Mouse (Mus musculus) adrenal gland, adult 2 months (tissue): Measurements from ENCODE around the gene Ube2k. TPM values are rescaled to one million over a fixed set of nuclear protein-coding genes. Genes with fewer than 3 reads are reported as not detected.
"Not testable (repeated sequence)": the region's sequence is repeated elsewhere in the genome, so short reads cannot be mapped to it uniquely, and the experiment has no call there.

Experiments used
- DNase-seq: peaks from one replicate; pipeline ENCODE4 v3.0.0; 2021
- long read RNA-seq: library from polyadenylated mRNA; stranded (forward); transcript quantifications from one replicate; pipeline ENCODE4 v2.0.0, GENCODE M21; 2021
- polyA plus RNA-seq: library from polyadenylated mRNA; depleted of rRNA; stranded (reverse); fragments of >200 nt; gene quantifications from 2 replicates; pipeline ENCODE4 v1.2.3, GENCODE M21; 2012; rRNA removed
- total RNA-seq, 2 experiments: library from RNA; stranded (reverse); gene quantifications; 2 replicates each; pipeline ENCODE4 v1.2.3; 2021

The Ube2k gene
- total RNA-seq (100 to 1,000 TPM in 1 of 2 experiments, 10 to 100 TPM in 1; 89.5 to 103 TPM), polyA plus RNA-seq (3.5 and 5.7 TPM in 2 replicates)
- long read RNA-seq, full-length matches to known transcripts, result 48 of 52 reads
- long read RNA-seq, partial matches to known transcripts, result 3 of 52 reads
- long read RNA-seq, other reads (novel, unspliced or antisense), result 1 of 52 reads

DNA sequence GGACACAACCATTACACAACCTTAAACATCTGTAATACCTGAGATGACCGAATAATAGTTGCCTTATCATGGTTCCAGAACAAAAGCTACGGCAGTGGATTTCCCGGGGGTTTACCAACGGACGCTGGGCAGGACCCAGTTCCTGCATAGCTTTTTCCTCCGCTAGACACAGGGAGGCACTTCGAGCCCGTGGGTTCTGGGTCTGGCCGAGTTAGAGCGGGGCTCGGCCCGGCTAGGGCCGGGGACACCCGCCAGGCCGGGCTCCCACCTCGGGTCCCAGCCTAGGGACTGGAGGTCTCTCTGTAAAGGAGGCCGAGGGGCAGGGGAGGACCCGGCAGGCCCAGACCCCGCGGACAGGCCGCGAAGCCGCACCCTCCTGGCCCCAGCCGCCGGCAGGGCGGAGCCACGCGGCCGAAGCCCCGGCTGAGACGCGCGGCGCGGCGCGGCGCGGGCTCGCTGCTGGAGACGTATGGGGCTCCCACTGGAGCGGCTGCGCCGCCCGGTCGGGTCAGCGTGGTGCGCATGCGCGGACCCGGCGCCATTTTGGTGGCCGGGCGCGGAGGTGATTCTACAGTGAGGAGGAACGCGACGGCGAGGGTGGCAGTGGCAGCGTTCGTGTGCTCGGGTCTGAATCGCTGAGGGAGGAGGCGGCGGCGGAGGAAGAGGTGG is at the start of gene Ube2k, which contains the start of gene Smim14:
Gene Ube2k (plus strand): TSS at position 483 of the 669 bp plus-strand sequence.
Gene Smim14 (minus strand): TSS at position 434 of the 669 bp plus-strand sequence.
- peak; percentile 97 for DNase-seq

GRCm38 (mm10) chr5:65487381-65487780 is 49.7 kb upstream of the Ube2k start:
- DNase-seq, result no peak

DNA sequence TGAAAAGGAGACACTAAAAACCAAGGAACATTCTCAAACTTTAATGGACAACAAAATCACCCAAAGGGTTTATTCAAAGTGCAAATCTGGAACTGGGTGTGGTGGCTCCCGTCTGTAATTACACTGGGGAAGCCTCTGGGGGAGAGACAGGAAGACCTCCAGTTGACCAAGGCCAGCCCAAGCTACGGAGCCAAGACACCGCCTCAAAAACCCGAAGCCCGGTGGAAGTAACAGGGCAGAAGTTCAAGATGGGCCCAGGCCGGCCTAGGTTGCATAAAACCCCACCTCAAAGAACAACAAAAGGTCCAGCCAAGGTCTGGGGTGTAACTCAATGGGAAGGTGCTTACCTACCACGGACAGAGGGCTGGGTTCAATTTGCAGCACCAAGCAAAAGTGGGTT is 48.3 kb upstream of the Ube2k start:
- DNase-seq, result no peak

DNA sequence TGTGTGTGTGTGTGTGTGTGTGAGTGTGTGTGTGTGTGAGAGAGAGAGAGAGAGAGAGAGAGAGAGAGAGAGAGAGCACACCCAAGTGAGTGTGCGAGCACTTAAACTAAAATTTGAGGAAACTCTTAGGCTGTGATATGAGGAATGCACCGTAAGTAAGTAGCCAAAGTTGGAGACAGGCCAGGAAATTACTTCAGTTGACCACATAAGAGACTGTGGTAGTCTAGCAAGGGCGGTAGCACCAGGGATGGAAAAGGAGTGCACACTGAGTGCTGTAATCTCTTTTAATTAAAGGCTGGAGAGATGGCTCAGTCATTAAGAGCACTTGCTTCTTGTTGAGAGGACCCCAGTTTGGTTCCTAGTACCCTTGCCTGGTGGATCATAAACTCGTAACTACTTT is 47.2 kb upstream of the Ube2k start:
- no peak for DNase-seq

DNA sequence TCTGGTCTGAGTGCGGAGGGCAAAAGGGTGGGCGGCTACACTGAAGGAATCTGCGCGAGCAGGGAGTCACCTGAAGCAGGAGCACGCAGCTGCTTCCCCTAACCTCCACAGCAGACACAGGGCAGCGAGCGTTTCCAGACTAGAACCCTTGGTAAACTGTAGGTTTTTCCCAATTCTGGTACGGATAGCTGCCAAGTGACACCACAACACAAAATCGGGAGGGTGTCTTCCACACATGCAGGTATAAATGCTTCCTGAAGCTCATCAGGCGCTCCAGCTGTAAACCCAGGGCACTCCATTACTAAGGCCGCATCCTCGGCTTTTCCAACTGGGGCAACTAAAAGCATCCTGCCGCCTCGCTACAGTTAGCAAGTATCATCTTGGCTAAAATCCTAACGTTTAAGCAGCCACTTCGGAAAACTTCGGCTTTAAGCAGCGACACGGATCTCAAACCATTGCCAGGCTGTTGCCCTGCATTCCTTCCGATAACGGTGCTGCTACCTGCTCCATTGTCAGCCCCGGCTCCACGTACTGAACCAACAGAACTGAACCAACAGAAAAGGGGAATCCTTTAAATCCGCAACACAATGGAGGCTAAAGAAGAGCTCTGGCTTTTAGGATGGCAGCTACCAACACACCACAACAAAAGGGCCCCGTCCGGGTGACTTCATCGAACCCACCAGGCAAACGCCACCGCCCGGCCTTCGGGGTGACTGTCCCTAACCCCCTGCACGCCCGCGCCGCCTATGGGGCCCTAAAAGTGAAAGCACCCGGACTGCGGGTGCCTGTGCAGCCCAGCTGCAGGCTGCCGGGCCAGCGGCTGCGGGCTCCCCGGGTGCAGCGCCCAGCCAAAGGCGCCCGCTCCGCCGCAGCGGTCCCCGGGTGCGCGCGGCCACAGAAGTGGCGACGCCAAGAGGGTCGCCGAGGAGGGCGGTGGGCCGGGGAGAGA is 45.0 kb upstream of the Ube2k start:
- peak; percentile 87 for DNase-seq

GRCm38 (mm10) chr5:65492716-65493531 is 44.1 kb upstream of the Ube2k start, which contains the start of gene Gm43552:
TSS of gene Gm43552 (minus strand) at chr5:65492833.
- DNase-seq, result peak; percentile 99

DNA sequence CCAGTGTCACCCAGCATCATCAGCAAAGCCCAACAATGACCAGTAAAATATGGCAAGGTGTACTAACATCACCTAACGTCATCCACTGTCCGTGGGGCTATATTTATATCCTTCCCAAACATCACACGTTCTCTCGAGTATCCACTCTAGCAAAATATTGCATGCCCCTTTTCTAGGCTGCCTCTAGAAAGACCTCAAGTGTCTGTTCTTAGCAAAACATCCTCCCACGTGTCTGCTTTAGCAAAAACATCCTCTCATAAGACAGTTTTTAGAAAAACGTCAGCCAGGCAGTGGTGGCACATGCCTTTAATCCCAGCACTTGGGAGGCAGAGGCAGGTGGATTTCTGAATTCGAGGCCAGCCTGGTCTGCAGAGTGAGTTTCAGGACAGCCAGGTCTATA is 36.8 kb upstream of the Ube2k start:
- no peak for DNase-seq

DNA sequence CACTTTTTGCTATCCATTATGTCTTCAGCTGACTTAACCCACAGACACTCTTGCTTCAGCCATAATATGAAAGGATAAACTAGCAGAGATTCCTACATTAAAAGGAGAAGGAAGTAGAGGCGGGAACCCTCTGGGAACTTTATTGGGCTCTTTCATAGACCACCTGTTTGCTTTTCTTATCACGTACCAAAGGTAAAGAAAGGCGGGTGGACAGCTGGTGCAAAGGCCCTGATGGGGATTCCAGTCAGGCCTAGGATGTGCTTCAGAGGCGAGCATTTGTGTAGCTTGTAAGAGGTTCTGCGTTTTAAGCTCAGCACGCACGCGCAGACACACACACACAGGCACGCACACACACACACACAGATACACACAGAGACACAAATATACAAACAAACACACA is 35.6 kb upstream of the Ube2k start:
- DNase-seq, result no peak

GRCm38 (mm10) chr5:65505786-65506185 is 31.2 kb upstream of the Ube2k start:
- peak; percentile 52 for DNase-seq

DNA sequence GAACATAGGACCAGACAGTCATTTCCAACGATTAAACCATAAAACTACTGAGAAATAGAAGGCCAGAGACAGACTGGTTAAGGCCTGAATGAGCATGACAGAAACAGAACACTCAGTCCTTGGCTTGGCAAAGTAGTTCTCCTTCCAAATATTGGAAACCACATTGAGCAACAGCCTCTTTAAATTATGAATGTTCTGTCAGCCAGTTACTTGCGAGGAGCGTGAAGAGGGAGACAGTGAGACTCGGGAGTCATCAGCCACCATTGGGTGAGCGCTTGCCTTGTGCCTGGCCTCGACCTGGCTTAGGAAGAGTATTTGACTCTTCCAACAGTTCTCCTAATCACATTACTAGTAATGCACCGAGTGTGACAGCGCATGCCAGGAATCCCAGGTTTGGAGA is 28.6 kb upstream of the Ube2k start:
- peak; percentile 45 for DNase-seq

DNA sequence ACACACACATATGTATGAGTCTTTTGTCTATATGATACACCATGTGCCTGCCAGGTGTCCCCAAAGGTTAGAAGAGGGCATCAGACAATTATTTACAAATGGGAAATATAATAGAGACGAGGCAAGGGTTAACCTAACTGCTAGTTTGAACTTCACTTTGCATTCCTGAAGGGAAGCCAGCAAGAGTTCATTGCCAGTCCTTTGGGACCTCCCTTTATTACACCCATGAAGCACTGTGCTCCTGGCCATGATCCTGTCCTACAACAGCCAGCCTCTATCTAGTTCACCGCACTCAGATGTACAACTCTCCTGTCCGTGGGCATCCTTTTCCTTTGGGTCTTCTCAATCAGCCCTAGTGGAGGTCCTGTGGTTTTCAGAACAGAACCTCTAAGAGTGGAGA is 23.5 kb upstream of the Ube2k start:
- no peak for DNase-seq

DNA sequence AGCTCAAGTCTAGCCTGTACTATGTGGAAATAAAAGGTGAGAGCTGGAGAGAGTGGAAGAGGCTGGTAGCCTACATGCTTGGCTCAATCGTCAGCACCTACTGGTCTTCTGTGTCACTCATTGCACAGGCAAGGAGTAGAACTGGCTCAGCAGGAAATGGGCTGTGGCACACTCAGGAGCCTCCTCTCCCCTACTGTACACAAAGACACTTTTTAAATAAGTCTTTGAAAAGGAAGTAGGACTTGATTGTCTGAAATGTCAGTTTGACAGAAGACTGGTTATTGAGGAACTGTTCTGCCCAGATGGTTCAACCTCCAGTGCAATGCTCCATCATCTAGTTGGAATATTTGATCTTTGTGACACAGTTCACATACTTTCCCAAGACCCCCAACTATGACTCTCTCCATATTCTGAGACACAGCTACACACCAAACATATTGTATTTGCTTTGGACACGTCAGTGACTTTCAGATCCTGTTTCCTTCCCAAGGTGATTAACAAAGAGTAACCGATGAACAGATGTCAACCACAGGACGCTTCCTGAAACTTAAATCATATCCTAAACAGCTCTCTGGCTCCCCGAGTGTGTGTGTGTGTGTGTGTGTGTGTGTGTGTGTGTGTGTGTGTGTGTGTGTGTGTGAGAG is 22.3 kb upstream of the Ube2k start:
- DNase-seq, result no peak

GRCm38 (mm10) chr5:65521803-65522202 is 15.2 kb upstream of the Ube2k start:
- DNase-seq, result no peak

GRCm38 (mm10) chr5:65524831-65525230 is 12.2 kb upstream of the Ube2k start:
- no peak for DNase-seq

GRCm38 (mm10) chr5:65525674-65526443 is 11.2 kb upstream of the Ube2k start:
- no peak for DNase-seq

DNA sequence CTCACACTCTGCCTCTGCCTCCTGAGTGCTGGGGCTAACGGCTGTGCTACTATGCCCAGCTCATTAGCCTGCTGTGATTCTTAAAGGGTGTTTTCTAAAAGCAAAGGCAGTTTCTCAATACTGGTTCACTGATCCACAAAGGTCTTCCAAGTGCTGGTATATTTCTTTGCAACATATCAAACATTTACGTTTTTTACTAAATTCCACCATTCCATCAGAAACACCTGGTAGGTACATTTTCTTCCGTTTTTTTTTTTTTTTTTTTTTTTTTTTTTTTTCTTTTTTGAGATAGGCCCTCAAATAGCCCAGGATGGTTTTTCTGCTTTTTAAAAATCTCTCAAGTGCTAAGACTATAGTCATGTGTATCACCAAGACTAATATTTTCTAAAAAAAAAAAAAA is 5.8 kb upstream of the Ube2k start:
- DNase-seq, result no peak

DNA sequence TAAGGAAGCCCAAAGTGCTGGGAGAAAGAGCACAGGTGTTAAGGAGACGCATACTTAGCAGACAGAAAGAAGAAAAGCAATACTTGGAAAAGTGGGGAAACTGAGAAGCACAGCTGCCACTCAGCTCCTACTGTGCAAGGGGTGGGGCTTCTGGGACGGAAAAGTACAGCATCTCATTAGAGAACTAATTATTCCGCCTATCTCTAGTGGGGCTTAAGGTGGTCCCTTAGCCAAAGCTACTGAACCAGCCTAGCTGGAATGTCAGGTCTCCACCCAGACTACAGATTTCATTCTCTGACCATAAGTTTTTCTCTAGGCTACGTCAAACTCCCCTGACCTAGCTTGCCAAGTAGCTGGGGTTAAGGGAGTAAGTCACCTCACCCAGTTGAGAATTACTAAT is 2.5 kb upstream of the Ube2k start:
- no peak for DNase-seq

GRCm38 (mm10) chr5:65535457-65536067 is 1.5 kb upstream of the Ube2k start:
- peak; percentile 31 for DNase-seq

GRCm38 (mm10) chr5:65536068-65536465 is 966 bp upstream of the Ube2k start:
- DNase-seq, result not testable (repeated sequence)
